Mouse (Mus musculus) MEL (cell line): ENCODE measurements at regions not wholly inside any gene's neighbourhood (a gene's known extent, or its start where the extent isn't known, plus 50 kb on each side); places are given as distances from the start of the nearest gene placed in this dataset.
A peak's percentile ranks its signal among the peaks of the same experiment; 100 is the strongest.

ENCODE experiments used
- DNase-seq: peaks from one replicate; pipeline ENCODE4 v3.0.0; 2011; ENCODE audit warnings: low read depth, low spot score
- H3K27ac ChIP-seq: 2 replicates; pipeline ENCODE4 v1.5.1; 2012; ENCODE audit warnings: low read depth, mild to moderate bottlenecking, control low read depth, low read length, moderate library complexity; ENCODE audit not compliant: control insufficient read depth
- H3K27me3 ChIP-seq, 2 experiments: fragments of 150-350 bp in 1 of 2; sonication (generic) in 1 of 2; 2 replicates each; pipeline ENCODE4 v1.6.1; 2012; ENCODE audit warnings: low read length in 2 of 2, mild to moderate bottlenecking in 2 of 2, improper control_type of control experiment in 1 of 2, moderate library complexity in 1 of 2; ENCODE audit not compliant: insufficient read depth in 2 of 2, control insufficient read depth in 1 of 2
- H3K36me3 ChIP-seq, 2 experiments: 2 replicates each; pipeline ENCODE4 v1.6.1; 2012 to 2014; ENCODE audit warnings: low read length in 2 of 2, improper control_type of control experiment in 1 of 2, inconsistent platforms in 1 of 2, mild to moderate bottlenecking in 1 of 2; ENCODE audit not compliant: insufficient read depth in 2 of 2, control insufficient read depth in 1 of 2
- H3K4me1 ChIP-seq, 2 experiments: fragments of 150-350 bp in 1 of 2; sonication (generic) in 1 of 2; 2 replicates each; pipeline ENCODE4 v1.6.1; 2012; ENCODE audit warnings: low read length in 2 of 2, improper control_type of control experiment in 1 of 2, mild to moderate bottlenecking in 1 of 2; ENCODE audit not compliant: insufficient read depth in 2 of 2, control insufficient read depth in 1 of 2
- H3K4me3 ChIP-seq, 2 experiments: fragments of 150-350 bp in 1 of 2; sonication (generic) in 1 of 2; 2 replicates each; pipeline ENCODE4 v1.5.1; 2012; ENCODE audit warnings: low read depth in 2 of 2, low read length in 2 of 2, mild to moderate bottlenecking in 2 of 2, moderate library complexity in 2 of 2, control low read depth in 1 of 2, improper control_type of control experiment in 1 of 2; ENCODE audit not compliant: control insufficient read depth in 1 of 2, insufficient read depth in 1 of 2
- H3K79me2 ChIP-seq: 2 replicates; pipeline ENCODE4 v1.6.1; 2012; ENCODE audit warnings: mild to moderate bottlenecking, low read length, moderate library complexity; ENCODE audit not compliant: control insufficient read depth, poor library complexity, insufficient read depth
- H3K9ac ChIP-seq: 2 replicates; pipeline ENCODE4 v1.6.1; 2012; ENCODE audit warnings: low read depth, mild to moderate bottlenecking, control low read depth, low read length, moderate library complexity; ENCODE audit not compliant: control insufficient read depth, poor library complexity, severe bottlenecking
- H3K9me3 ChIP-seq: fragments of 150-350 bp; sonication (generic); replicated peaks from 2 replicates; pipeline ENCODE4 v1.6.1; 2012; ENCODE audit warnings: mild to moderate bottlenecking, low read length, improper control_type of control experiment, moderate library complexity; ENCODE audit not compliant: insufficient read depth
- BHLHE40 ChIP-seq: IDR thresholded peaks from 2 replicates; pipeline ENCODE4 v1.6.1; 2012; ENCODE audit warnings: low read depth, mild to moderate bottlenecking, inconsistent platforms, low read length, improper control_type of control experiment, borderline replicate concordance
- CHD1 ChIP-seq: IDR thresholded peaks from 2 replicates; pipeline ENCODE4 v1.6.1; 2012; ENCODE audit warnings: low read depth, mild to moderate bottlenecking, inconsistent platforms, low read length, improper control_type of control experiment
- E2F4 ChIP-seq: IDR thresholded peaks from 2 replicates; pipeline ENCODE4 v1.6.1; 2011; ENCODE audit warnings: low read depth, low read length, improper control_type of control experiment, borderline replicate concordance
- ELF1 ChIP-seq: IDR thresholded peaks from 2 replicates; pipeline ENCODE4 v1.6.1; 2014; ENCODE audit warnings: low read depth, mild to moderate bottlenecking, inconsistent platforms, low read length, improper control_type of control experiment, moderate library complexity
- GABPA ChIP-seq: IDR thresholded peaks from 2 replicates; pipeline ENCODE4 v1.6.1; 2012; ENCODE audit warnings: low read depth, mild to moderate bottlenecking, inconsistent platforms, low read length, improper control_type of control experiment, moderate library complexity
- HCFC1 ChIP-seq: IDR thresholded peaks from 2 replicates; pipeline ENCODE4 v1.6.1; 2012; ENCODE audit warnings: low read depth, mild to moderate bottlenecking, inconsistent platforms, low read length, improper control_type of control experiment, moderate library complexity
- JUND ChIP-seq: IDR thresholded peaks from 2 replicates; pipeline ENCODE4 v1.6.1; 2011; ENCODE audit warnings: low read depth, mild to moderate bottlenecking, improper control_type of control experiment, low read length
- MAFK ChIP-seq: IDR thresholded peaks from 2 replicates; pipeline ENCODE4 v1.6.1; 2011; ENCODE audit warnings: low read depth, mild to moderate bottlenecking, low read length, improper control_type of control experiment, borderline replicate concordance
- MEF2A ChIP-seq: IDR thresholded peaks from 2 replicates; pipeline ENCODE4 v1.6.1; 2014; ENCODE audit warnings: low read depth, mild to moderate bottlenecking, inconsistent platforms, low read length, improper control_type of control experiment; ENCODE audit not compliant: poor library complexity, insufficient replicate concordance, severe bottlenecking; ENCODE audit errors: extremely low read depth
- POLR2A ChIP-seq, 2 experiments: IDR thresholded peaks; 2 replicates each; pipeline ENCODE4 v1.6.1; 2011 to 2012; ENCODE audit warnings: low read length in 2 of 2, mild to moderate bottlenecking in 2 of 2, control low read depth in 1 of 2, improper control_type of control experiment in 1 of 2, low read depth in 1 of 2, moderate library complexity in 1 of 2; ENCODE audit not compliant: control insufficient read depth in 1 of 2, insufficient read depth in 1 of 2, poor library complexity in 1 of 2
- POLR2AphosphoS5 ChIP-seq: IDR thresholded peaks from 2 replicates; pipeline ENCODE4 v1.6.1; 2012; ENCODE audit warnings: low read depth, borderline replicate concordance, mild to moderate bottlenecking, inconsistent platforms, low read length, moderate library complexity, mixed read lengths
- RCOR1 ChIP-seq: IDR thresholded peaks from 2 replicates; pipeline ENCODE4 v1.6.1; 2012; ENCODE audit warnings: low read depth, mild to moderate bottlenecking, inconsistent platforms, low read length, improper control_type of control experiment
- TAL1 ChIP-seq: IDR thresholded peaks from 2 replicates; pipeline ENCODE4 v1.6.1; 2012; ENCODE audit warnings: mild to moderate bottlenecking, inconsistent platforms, low read length, moderate library complexity, mixed read lengths
- TBP ChIP-seq: IDR thresholded peaks from 2 replicates; pipeline ENCODE4 v1.8.0; 2011; ENCODE audit warnings: low read depth, low read length, improper control_type of control experiment
- USF1 ChIP-seq: IDR thresholded peaks from 2 replicates; pipeline ENCODE4 v1.6.1; 2014; ENCODE audit warnings: low read depth, mild to moderate bottlenecking, inconsistent platforms, low read length, improper control_type of control experiment, moderate library complexity
- USF2 ChIP-seq, 2 experiments: IDR thresholded peaks; 2 replicates each; pipeline ENCODE4 v1.6.1; 2011 to 2012; ENCODE audit warnings: improper control_type of control experiment in 2 of 2, low read length in 2 of 2, borderline replicate concordance in 1 of 2, inconsistent platforms in 1 of 2, low read depth in 1 of 2, mild to moderate bottlenecking in 1 of 2; ENCODE audit not compliant: insufficient read depth in 1 of 2
- ZC3H11A ChIP-seq: IDR thresholded peaks from 2 replicates; pipeline ENCODE4 v1.6.1; 2012; ENCODE audit warnings: low read depth, mild to moderate bottlenecking, inconsistent platforms, low read length, improper control_type of control experiment
- ZNF384 ChIP-seq: IDR thresholded peaks from 2 replicates; pipeline ENCODE4 v1.6.1; 2012; ENCODE audit warnings: low read depth, mild to moderate bottlenecking, inconsistent platforms, low read length, improper control_type of control experiment

- TF ChIP-seq BHLHE40 (no peak), ELF1 (no peak), POLR2A (IDR thresholded peaks at IDR 0.05; ENCODE audit: control insufficient read depth in 1 of 2, insufficient read depth in 1 of 2, low read depth in 1 of 2, low read length in 2 of 2, poor library complexity in 1 of 2) (no peak), HCFC1 (no peak), POLR2AphosphoS5 (no peak), MEF2A (no peak)
- Histone ChIP-seq H3K27ac (no peak overlapping the region), H3K9me3 (no peaks in the 10 kb centered on the region), H3K27me3 (no peaks in the 10 kb centered on the region), H3K4me1 (no peaks in the 10 kb centered on the region), H3K36me3 (no peaks in the 10 kb centered on the region), H3K4me3 (no peak overlapping the region), H3K79me2 (no peaks in the 10 kb centered on the region), H3K9ac (no peak overlapping the region)
- no peak for DNase-seq
These were observed 286.9 kb downstream of the Foxo1 start for GRCm38 (mm10) chr3:52555038-52555437.

GRCm38 (mm10) chr3:52554490-52554889 lies 286.4 kb downstream of the Foxo1 start:
- TF ChIP-seq JUND: no peak
- no peak for TF ChIP-seq ELF1
- no peak for TF ChIP-seq TBP
- TF ChIP-seq MAFK: peak; percentile 66
- TF ChIP-seq HCFC1: no peak
- no peak for TF ChIP-seq ZNF384
- no peak for TF ChIP-seq POLR2A (IDR thresholded peaks at IDR 0.05; ENCODE audit: control insufficient read depth in 1 of 2, insufficient read depth in 1 of 2, low read depth in 1 of 2, low read length in 2 of 2, poor library complexity in 1 of 2)
- TF ChIP-seq RCOR1: no peak
- no peak for TF ChIP-seq USF1
- H3K9ac ChIP-seq: no peak overlapping the region
- no peak overlapping the region for H3K4me3 ChIP-seq
- no peak for DNase-seq
- no peak overlapping the region for H3K27ac ChIP-seq
- H3K4me1 ChIP-seq: no peaks in the 10 kb centered on the region
- no peaks in the 10 kb centered on the region for H3K9me3 ChIP-seq
- H3K27me3 ChIP-seq: no peaks in the 10 kb centered on the region
- H3K79me2 ChIP-seq: no peaks in the 10 kb centered on the region
- H3K36me3 ChIP-seq: no peaks in the 10 kb centered on the region

- H3K4me1 ChIP-seq: no peaks in the 10 kb centered on the region
- DNase-seq: no peak
- TF ChIP-seq ZNF384 (no peak), CHD1 (no peak), TAL1 (no peak), E2F4 (no peak), TBP (no peak), USF2 (IDR thresholded peaks at IDR 0.05; ENCODE audit: borderline replicate concordance in 1 of 2, insufficient read depth in 1 of 2, low read depth in 1 of 2, low read length in 2 of 2) (no peak), ZC3H11A (no peak), JUND (no peak), MAFK (no peak), GABPA (no peak)
These were observed 280.2 kb downstream of the Foxo1 start for GRCm38 (mm10) chr3:52548201-52548893.

More at GRCm38 (mm10) chr3:52548201-52548893, 280.2 kb downstream of the Foxo1 start:
- Histone ChIP-seq H3K9ac (no peak overlapping the region), H3K27ac (no peak overlapping the region), H3K9me3 (no peaks in the 10 kb centered on the region), H3K36me3 (no peaks in the 10 kb centered on the region), H3K4me3 (no peak overlapping the region), H3K27me3 (no peaks in the 10 kb centered on the region), H3K79me2 (no peaks in the 10 kb centered on the region)
